Mouse (Mus musculus) ovary, postnatal 10 days (tissue): ENCODE measurements around the gene Doc2g.
"Not testable (repeated sequence)": the region's sequence is repeated elsewhere in the genome, so short reads cannot be mapped to it uniquely, and the experiment has no call there.

Experiments used
- DNase-seq: peaks from one replicate; pipeline ENCODE4 v3.0.0; 2022; ENCODE audit warnings: low spot score

The Doc2g gene

GRCm38 (mm10) chr19:4017921-4018587 lies 14.9 kb downstream of the Doc2g start:
- no peak for DNase-seq

- DNase-seq = no peak
Observed at GRCm38 (mm10) chr19:4018743-4019583, 15.8 kb downstream of the Doc2g start.

- no peak for DNase-seq
Observed at GRCm38 (mm10) chr19:4023185-4023584, 20.1 kb downstream of the Doc2g start.

DNA sequence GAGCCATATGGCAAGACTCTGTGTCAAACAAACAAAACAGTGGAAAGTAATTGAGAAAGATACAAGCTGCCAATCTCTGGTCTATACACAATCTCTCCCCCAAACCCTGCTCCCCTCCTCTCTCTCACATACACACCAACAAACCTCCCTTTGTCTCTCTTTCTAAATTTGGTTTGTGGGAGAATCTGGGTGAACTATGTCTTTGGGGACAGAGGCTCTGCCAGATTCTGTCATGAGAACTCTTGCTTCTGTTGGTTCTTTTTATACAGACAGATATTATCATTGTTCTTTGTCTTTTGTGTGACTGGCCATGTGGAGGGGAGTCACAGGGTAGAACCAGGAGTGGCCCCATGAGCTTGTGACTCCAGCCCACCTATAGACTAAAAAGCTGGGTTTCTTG lies 24.5 kb downstream of the Doc2g start:
- no peak for DNase-seq

DNA sequence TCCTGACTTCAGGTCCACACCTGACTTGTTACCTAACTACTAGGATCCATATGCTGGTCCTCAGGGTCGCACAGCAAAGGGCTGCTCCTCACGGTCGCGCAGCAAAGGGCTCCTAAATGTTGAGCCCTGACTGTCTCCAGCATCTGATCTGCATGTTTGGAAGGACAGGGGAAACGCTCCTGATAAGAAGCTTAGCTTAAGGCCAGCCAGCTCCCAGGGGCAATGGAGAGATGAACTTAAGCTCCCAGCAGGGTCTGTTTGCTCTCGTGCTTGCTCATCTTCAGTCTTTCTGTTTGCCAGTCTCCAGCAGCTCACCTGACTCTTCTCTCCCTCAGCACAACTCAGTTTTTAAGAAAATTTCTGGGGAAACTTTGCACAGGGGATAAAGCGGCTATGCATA lies 29.6 kb downstream of the Doc2g start:
- no peak for DNase-seq

DNA sequence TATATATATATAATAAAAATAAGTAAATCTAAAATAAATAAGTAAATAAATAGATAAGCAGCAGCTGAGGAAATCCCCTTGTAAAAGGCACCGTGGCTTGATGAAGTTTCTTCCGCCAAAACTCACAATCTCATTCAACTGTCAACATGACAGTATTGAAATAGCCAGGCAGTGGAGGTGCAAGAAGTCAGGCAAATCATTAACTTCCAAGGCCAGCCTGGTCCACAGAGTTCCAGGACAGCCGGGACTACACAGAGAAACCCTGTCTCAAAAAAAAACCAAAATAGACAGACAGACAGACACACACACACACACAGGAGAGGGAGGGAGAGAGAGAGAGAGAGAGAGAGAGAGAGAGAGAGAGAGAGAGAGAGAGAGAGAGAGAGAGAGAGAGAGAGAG lies 30.2 kb downstream of the Doc2g start:
- no peak for DNase-seq

DNA sequence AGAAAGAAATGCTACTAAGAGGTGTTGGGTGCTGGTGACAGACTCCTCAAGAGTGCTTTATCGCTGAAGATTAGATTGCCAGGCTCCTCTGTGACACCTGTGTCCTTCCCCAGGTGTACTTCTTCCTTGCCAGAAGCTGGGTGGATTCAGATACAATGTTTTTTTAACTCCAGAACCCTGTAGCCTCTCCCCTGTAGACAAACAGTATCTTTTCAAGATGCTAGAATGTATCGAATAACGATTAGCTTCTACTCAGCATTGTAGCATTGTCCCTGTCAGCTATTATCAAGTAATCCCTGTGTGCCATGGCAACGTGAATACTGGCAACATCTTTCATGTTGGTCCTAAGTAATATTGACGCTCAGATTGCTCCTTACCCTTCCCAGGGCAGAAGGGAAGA lies 30.6 kb downstream of the Doc2g start:
- no peak for DNase-seq

GRCm38 (mm10) chr19:4036327-4037045 lies 33.4 kb downstream of the Doc2g start:
- DNase-seq = no peak

DNA sequence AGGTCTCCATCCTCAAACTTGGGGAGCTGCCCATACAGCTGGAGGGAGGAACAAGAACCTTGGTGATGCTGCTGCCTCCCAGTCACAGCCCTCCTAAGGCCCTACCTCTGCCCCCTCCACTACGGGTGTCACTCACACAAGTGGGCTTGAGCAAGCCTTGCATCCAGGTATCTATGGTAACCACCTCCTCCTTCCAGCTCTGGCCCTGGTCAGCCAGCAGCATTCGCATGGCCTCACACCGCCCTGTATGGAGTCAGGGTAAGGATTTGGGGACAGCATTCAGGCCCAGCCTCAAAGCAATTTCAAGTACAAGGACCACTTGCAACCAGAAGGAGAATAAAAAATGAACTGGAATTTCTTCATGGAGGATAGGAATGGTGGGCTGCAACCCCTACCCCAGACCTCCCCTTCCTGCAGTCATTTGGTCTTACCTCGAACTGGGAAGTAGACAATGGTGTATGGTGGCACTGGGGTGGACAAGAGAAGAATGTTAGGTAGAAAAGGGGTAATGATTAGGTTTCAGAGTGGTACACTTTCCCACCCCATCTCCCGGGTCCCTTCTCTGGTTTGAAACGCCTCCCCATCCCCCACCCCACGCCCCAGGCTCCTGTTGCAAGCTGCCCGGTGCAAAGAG lies 34.2 kb downstream of the Doc2g start:
- not testable (repeated sequence) for DNase-seq

DNA sequence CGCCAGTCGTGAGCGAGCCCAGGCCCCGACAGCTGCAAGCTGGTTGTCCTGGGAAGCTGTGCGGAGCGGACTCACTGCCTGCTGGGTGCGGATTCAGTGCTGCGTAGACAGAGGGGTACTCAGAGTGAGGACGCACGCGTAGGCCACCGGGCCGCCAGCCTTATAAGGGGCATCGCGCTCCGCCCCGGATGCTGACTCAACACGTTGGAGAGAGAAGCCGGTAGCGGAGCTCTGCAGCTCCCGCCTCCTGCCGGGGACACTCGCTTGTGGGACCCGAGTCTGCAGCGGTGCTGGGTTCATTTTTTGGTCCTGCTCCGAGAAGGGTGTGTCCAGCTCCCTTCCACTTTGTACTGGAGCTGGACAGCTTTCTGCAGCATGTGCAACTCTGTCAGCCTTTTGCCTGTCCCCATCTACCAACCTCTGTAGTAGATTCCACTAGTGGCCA lies 34.7 kb downstream of the Doc2g start, which contains the start of gene Gstp1:
TSS of gene Gstp1 (minus strand) at position 198 of the 445 bp plus-strand sequence.
- DNase-seq = peak; percentile 64

DNA sequence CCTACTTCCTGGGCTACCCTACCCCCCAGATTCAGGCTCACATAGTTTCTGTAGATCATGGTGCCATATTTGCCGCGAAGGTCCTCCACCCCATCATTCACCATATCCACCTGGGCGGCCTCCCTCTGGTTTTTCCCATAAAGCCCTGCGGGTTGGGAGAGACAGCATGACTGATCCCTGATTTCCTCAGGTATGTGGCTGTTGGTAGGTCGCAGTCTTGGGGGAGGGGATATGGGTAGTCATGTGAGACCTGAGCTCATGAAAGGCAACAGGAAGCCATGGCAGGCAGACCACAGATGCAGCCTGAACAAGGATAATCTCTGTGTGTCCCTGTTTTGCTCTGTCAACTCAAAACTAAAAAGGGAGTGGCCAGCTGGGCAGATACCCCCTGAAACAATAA lies 37.8 kb downstream of the Doc2g start:
- not testable (repeated sequence) for DNase-seq

DNA sequence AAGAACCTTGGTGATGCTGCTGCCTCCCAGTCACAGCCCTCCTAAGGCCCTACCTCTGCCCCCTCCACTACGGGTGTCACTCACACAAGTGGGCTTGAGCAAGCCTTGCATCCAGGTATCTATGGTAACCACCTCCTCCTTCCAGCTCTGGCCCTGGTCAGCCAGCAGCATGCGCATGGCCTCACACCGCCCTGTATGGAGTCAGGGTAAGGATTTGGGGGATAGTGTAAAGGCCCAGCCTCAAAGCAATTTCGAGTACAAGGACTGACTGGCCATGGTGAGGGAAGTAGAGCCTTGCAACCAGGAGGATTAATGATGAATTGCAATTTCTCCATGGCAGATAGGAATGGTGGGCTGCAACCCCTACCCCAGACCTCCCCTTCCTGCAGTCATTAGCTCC lies 38.4 kb downstream of the Doc2g start:
- not testable (repeated sequence) for DNase-seq

GRCm38 (mm10) chr19:4042124-4042523 lies 39.0 kb downstream of the Doc2g start:
- no peak for DNase-seq

- DNase-seq = not testable (repeated sequence)
Observed at GRCm38 (mm10) chr19:4044109-4044508, 41.0 kb downstream of the Doc2g start.

- peak; percentile 29 for DNase-seq
Observed at GRCm38 (mm10) chr19:4045966-4046865, 43.1 kb downstream of the Doc2g start, which contains the start of gene Gstp2. Gene Gstp2 (minus strand): TSS chr19:4046023.

- DNase-seq = no peak
Observed at GRCm38 (mm10) chr19:4046866-4047254, 43.7 kb downstream of the Doc2g start.

- DNase-seq = peak; percentile 49
Observed at GRCm38 (mm10) chr19:4047859-4048258, 44.7 kb downstream of the Doc2g start.

DNA sequence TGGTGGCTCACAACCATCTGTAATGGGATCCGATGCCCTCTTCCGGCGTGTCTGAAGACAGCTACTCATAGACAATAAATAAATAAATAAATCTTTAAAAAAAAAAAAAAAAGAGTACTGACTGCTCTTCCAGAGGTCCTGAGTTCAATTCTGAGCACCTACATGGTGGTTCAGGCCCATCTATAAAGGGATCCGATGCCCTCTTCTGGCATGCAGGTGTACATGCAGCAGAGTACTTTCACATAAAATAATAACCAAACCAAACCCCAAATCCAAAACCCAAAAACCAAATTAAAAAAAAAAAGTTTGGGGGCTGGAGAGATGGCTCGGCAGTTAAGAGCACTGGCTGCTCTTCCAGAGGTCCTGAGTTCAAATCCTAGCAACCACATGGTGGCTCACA lies 46.0 kb downstream of the Doc2g start:
- DNase-seq = not testable (repeated sequence)

DNA sequence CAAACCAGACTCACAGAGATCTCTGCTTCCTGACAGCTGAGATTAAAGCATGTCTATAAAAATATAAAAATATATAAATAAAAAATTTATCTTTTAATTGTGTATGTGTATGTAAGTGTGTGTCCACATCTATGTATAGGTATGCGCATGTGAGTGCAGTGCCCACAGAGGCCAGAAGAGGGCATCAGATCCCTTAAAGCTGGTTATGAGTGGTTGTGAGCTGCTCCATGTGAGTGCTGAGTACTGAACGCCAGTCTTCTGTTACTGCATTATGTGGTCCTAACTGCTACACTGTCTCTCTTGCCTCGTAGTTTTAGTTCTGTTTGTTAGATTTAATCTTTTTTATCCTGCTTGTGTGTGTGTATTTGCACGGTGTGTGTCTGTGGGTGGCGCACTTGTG lies 47.9 kb downstream of the Doc2g start:
- no peak for DNase-seq

GRCm38 (mm10) chr19:4051741-4052515 lies 48.8 kb downstream of the Doc2g start:
- peak; percentile 39 for DNase-seq
